Mouse (Mus musculus) frontal cortex, postnatal 10 days (tissue): ENCODE data around the gene BC030867.
A peak's percentile ranks its signal among the peaks of the same experiment; 100 is the strongest.

Source experiments
- DNase-seq, 2 experiments: peaks; one replicate each; pipeline ENCODE4 v3.0.0; 2022; ENCODE audit warnings: low spot score in 2 of 2, mixed read lengths in 1 of 2

The BC030867 gene

DNA sequence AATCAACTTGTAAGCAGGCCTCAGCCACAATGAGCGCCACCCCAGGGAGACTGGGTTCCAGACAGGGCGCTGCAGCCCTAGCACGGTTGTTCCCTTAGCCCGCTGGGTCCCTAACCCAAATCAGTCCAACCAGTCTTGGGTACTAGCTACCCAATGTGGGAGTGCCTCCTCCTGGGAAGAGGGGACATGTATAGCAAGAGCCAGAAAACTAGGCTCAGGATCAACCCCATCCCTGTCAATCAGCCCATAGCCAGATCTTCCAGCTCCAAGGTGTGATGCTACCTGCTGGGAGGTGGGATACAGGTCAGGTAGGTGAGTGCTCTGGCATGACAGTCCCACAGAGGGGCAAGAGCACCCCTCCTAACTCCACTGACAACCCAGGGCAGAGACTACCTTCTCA, 41.5 kb downstream of the BC030867 start:
- DNase-seq, result no peak

DNA sequence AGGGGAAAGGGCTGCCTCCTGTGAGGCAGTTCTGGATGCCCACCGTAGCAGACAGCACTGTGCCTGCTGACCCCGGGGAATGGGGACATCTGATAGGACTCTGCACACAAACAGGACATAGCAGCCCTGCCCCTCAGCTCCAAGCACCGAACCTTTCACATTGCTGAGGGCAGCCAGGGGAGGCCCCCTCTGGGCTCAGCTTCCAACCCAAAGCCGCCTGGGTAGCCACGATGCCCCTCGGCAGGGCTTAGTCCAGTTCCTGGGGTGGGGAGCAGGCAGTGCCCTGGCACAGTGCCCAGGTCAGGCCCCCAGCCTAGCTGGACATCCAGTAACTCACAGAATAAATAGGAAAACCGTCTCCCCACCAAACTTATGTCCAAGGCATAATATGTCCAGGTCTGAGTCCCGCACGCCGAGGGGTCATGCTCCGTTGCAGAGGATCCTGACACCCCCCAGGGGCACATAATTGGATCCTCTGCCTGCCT, 42.4 kb downstream of the BC030867 start:
- no peak for DNase-seq

GRCm38 (mm10) chr11:102293971-102294370, 45.3 kb downstream of the BC030867 start:
- DNase-seq, result no peak

GRCm38 (mm10) chr11:102294416-102294815, 45.7 kb downstream of the BC030867 start:
- no peak for DNase-seq

GRCm38 (mm10) chr11:102294887-102295597, 46.4 kb downstream of the BC030867 start:
- no peak for DNase-seq

DNA sequence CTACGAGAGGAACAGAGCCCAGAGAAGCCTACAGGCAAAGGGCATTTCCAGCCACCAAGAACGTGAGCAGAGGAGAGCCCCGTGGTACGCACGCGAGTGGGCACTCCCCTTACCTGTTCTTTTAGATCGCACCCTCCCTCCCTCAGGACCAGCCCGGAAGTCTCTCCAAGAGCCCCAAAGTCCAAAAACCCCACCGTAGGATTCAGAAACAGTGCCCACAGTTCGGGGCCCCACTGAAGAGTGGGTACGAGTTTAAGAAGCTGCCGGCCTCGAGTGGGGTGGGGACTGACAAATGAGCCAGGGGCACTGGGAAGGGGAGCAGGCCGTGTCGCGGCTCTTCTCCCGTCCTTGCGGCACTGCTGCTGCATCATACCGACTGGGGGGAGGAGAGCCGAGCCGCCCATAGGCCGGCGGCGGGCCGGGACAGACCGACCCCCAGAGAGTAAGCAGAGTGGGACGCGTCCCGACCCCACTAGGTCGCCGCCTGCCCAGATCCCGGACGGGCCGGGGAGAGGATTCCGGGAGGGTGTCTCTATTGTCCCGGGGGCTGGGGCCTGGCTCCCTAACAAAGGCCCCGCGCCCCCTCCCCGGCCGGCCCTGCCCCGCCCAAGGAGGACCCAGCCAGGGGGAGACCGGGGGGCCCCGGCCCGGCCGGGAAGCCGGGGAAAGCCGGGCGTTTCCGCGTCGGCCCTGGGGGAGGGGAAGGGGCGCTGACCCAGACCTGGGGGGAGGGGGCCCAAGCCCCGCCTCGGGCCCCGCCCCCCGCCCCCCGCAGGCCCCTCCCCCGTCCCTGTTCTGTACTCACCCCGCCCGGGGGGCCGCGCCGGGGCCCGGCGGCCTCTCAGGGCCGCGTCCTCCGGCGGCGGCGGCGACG, 47.2 kb downstream of the BC030867 start:
- DNase-seq, result peak in 1 of 2 experiments; percentile 56

- peak; percentile 96 to 98 for DNase-seq
These were observed 48.1 kb downstream of the BC030867 start, which contains the start of gene Atxn7l3 for GRCm38 (mm10) chr11:102296491-102297472. Gene Atxn7l3 (minus strand): TSS chr11:102296631.

DNA sequence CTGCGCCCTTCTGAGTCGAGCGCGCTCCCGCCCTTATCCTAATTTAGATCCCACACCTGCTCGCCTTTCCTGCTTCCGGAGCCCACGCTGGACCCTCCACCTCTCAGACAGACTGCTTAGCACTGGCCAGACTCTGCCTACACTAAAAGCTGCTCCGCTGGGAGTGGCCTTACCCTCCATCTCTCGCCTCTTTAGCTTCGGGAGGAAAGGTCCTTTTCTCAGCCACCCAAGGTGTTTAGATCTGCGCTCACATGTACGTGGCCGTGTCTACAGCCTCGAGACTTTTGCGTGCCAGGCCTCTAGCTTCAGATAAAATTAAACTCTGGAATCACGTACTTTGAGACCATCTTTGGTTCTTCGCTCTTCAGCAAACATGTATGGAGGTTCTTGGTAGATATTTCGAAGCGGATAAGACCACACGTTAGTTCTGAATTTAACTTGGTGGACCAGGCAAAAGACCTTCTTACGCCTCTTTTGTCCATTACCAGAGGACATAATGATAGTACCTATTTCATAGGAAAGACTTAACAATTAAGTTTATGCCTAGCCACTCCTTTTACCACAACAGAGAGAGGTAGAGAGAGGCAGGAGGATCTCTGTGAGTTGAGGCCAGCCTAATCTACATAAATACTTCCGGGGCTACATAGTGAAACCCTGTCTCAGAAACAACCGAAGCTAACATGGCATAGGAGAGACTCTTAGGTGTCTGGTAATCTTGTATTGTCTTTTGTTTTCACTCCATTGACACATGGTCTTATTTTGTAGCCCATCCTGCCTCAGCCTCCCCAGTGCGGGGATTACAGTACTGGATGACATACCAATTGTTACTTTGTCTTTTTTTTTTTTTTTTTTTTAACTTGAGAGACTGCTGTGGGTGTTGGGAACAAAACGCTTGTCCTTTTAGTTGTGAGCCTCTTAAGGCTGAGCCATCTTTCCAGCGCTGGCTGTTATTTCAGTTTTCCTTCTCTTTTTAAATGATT, 49.2 kb downstream of the BC030867 start:
- DNase-seq, result no peak

DNA sequence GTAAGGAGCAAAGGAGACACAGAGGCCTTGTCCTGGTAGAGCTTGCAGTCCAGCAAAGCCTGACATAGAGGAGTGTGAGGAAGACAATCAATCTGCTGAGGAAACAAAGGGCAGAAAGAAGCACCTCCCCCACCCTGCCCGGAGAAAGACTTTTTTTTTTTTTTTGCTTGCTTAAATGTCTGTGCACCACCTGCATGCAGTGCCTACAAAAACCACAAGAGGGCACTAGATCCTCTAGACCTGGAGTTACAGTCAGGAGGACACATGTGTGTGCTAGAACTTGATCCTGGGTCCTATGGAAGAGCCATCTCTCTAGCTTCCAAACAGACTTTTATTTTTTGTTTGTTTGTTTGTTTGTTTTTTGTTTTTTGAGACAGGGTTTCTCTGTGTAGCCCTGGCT, 51.2 kb downstream of the BC030867 start:
- no peak for DNase-seq

- DNase-seq, result no peak
These were observed 55.5 kb downstream of the BC030867 start for GRCm38 (mm10) chr11:102304141-102304540.

- no peak for DNase-seq
These were observed 56.7 kb downstream of the BC030867 start for GRCm38 (mm10) chr11:102305359-102305758.

DNA sequence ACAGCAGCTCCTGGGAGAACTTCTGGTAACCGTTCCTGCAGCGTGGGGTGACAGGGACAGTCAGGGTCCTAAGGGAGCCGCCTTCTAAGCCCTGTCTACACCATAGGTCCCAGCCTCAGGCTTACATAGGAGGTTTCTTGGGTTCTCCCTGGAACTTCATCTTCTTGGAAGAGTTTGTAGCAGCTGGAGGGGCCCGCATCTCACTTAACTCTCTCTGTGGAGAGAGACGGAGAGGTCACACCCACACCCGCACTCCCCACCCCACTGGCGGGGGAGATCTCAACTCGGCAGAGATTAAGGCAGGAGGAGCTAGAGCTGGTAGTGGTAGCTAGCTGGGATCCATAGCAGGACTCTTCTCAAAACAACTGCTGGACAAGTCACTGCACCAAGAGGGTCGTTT, 59.4 kb downstream of the BC030867 start:
- no peak for DNase-seq

DNA sequence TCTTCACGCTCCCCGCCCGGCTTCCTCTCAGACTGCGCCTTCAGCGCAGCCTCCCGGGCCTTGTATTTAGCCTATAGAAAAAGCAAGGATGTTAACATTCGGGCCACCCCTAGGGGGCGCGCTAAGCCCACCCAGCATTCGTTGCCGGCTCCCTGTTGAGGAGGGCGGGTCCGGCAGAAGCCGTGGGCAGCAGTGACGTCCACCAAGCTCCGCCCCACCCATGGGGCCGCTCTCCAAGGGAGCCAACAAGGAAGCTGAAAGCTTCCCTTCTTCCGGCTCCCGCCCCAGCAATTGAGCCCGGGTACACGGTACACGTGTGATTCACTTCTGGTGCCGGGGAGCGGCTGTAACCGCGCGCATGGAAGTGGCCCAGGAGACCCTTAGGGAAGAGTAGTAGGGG, 60.3 kb downstream of the BC030867 start:
- DNase-seq, result peak; percentile 95

DNA sequence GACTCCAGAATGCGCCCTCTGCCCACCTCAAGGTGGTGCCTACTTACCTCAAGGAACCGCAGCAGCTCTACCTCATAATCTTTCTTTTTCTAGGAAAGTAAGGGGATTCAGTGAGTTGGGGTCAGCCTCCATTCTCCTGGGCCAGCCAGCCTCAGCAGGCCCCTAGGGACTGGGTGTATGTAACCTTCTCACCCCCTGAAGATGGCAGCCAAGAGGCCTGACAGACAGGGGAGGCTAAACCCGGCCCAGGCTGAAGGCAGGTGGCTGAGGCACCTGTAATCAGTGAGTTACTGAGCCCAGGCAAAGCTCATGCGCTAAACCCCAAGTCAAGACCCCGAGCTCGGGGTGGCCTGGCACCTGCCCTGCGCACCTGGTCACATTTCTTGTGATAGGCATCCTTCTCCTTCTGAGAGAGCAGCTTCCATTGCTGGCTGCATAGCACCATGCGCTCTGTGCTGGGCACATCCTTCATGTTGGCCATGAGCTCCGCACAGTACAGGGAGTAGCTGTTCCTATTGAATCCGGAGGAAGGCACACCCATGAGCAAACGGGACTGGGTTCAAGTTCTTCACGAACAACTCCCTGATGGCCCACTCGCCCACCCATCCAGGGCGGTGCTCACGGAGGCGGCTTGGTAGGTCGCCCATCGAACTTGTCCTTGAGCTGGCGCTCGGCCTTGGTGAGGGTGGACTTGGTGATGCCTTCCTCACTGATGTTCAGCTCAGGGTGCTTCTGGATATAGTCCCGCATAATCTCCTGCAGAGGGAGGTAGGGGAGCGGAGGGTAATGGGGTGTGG, 61.3 kb downstream of the BC030867 start:
- DNase-seq, result no peak

DNA sequence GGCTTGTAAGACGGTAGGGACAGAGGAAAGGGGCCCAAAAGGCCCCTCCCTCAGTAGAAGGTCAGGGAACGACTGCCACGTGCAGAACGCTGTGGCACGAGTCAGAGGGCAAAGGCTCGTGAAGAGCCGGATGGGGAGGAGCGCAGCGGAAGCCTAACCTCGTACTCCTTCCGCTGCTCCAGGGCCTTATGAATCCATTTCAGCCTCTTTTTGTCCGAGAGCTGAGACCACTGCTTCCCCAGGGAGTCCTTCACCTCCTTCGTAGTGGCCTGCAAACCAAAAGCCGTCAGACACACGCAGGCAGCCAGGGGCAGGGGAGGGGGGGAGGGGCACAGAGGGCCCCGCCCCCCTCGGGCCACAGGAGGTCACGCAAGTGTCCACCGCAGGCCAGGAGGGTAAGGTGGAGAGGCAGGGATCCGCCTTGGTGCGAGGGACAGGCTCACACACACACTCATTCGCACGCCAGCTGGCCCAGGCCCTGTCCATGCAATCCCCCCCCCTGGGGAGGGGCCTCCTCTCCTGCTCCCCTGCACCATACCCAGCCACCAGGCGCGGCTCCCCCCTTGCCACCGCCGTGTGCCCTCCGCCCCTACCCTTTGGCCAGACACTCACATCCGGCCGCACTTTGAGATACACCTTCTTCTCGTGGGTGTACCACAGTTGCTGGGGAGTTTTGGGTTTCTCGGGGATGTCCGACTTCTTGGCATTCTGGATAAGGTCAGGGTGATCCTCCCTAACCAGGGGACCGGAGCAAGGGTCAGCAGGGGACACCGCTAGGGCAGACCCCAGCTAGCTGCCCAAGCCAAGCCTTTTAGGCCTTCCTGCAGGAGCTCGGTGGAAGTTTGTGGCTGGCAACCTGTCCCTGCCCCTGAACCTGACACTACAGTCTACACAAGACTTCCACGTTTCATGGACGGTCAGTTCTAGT, 62.4 kb downstream of the BC030867 start:
- no peak for DNase-seq

DNA sequence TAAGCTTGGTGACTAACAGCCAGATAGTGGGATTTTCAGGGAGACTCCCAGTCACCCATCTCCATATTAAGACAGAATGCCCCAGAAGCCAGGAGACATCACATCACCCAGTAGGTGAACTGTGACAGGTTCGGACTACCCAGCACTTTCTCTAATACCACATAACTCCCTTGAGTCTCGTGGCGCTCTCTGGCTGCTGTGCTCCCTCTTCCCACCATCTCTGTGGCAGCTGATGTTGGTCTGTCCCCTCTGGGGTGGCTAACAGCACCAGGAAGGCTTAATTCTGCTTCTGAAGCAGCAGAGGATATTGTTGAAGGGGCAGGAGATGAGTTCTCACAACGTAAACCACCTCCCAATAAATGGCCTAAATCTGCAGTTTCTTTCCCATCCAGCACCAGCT, 63.3 kb downstream of the BC030867 start:
- DNase-seq, result no peak

DNA sequence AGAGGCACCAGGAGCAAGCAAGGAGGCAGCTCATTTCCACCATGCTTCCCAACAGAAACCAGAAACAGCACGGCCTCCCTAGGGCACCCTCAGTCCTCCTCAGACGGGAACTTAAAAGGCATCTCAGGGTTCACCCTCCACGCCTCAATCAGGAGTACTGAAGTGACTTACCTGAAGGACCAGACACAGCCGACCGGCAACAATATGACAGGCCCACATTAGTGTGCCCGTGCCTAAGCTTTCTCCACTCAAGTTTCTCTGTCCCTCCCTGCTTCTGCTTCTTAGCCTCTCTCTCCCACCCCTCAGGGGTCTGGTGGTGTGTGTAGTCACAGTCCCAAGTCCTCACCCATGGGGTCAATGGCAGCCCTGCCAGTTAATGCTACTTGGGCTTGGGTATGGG, 63.9 kb downstream of the BC030867 start:
- DNase-seq, result no peak

GRCm38 (mm10) chr11:102314321-102314720, 65.6 kb downstream of the BC030867 start:
- no peak for DNase-seq
